Mouse (Mus musculus): ENCODE measurements around the gene Laptm4a. TPM values are rescaled to one million over a fixed set of nuclear protein-coding genes. Genes with fewer than 3 reads are reported as not detected.

Gene Laptm4a
- total RNA-seq, 4 experiments from 2014 or later = 393 to 413 (median 400) TPM

- no peak for DNase-seq (ENCODE audit: low spot score)
Measured at GRCm38 (mm10) chr12:8954161-8954561, 32.7 kb downstream of the Laptm4a start.

GRCm38 (mm10) chr12:8961607-8962316 is 40.3 kb downstream of the Laptm4a start:
- DNase-seq (ENCODE audit: low spot score) = no peak

- peak; percentile 57 for DNase-seq (ENCODE audit: low spot score)
Measured at GRCm38 (mm10) chr12:8969828-8970227, 48.4 kb downstream of the Laptm4a start.

DNA sequence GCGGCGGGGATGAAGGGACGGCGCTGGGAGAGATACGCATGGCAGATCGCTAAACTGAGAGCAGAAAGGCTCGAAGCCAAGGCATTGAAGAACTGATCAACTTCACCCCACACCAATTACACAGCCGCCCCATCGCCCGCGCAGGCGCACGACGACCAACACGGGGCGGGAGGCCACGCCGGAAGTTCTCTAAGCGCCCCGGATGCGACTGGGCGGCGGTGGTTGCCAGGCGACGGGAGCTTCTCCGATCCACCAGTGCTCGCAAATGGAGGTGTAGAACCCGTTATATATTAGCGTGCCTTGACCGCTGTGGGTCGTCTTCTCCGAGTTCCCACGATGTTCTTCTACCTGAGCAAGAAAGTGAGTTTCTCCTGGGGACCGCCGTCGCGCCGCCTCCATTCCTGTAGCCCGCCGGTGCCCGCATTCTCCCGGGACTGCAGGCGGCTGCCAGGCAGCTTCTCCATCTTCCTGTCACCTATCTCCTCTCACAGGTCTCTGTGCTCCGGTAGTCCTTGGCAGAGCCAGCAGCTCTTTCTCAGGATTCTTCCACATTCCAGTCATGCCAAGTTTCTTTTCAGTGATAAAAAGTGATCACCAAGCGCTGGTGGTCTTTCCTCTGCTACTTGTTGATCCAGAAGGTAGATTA is 52.5 kb downstream of the Laptm4a start, which contains the start of gene Wdr35:
Wdr35 (plus strand) TSS at position 73 of the 646 bp plus-strand sequence.
- peak; percentile 86 for DNase-seq (ENCODE audit: low spot score)

GRCm38 (mm10) chr12:8975076-8975475 is 53.6 kb downstream of the Laptm4a start:
- no peak for DNase-seq (ENCODE audit: low spot score)

Other genes starting within 250 kb of the Laptm4a start
- 100 to 1,000 TPM; 122 to 130 (median 125) TPM for gene Pum2, start 247.5 kb upstream of the Laptm4a start, total RNA-seq (2022)
- gene Sdc1, start 150.3 kb upstream of the Laptm4a start, total RNA-seq (2022) = 1 to 10 TPM; 5.8 to 8.6 (median 7.3) TPM
- not detected for gene Matn3, start 26.3 kb downstream of the Laptm4a start, total RNA-seq (2022)
- 10 to 100 TPM; 10.8 to 12.8 (median 11.6) TPM for gene Wdr35, start 52.2 kb downstream of the Laptm4a start, total RNA-seq (2022)
- gene Ttc32, start 108.3 kb downstream of the Laptm4a start, total RNA-seq (2022) = 10 to 100 TPM; 28.7 to 30.4 (median 28.8) TPM

Measured in heart, adult 8-10 months (tissue).